ENCODE assay signal across 8 mouse cellular contexts in genomic region chr19:32711761-32712541, GRCm38 (mm10). TPM values are rescaled to one million over a fixed set of nuclear protein-coding genes. Genes with fewer than 3 reads are reported as not detected.
DNase-seq lines count a peak whose midpoint lies in the region; ATAC-seq lines count a peak whose summit lies in the region.

No protein-coding gene starts in this region.

- WGBS in hindbrain, embryonic 15.5 days, result under 1% methylated on average over 63 of the region's 63 CpGs
- 0% methylated on average over 58 of the region's 63 CpGs for WGBS in macrophage (ENCODE audit: missing documents)

- ATAC-seq in hindbrain, embryonic 15.5 days (ENCODE audit: low FRiP score, low read depth), result peak; percentile 97

- H3K36me3 ChIP-seq in hindbrain, embryonic 15.5 days, result no peaks in the 10 kb centered on the region
- no peaks in the 10 kb centered on the region for H3K36me3 ChIP-seq in macrophage (ENCODE audit: inconsistent target)

- peak overlapping the region; percentile 72 for H3K9ac ChIP-seq in hindbrain, embryonic 15.5 days

- peak; percentile 88 for DNase-seq in R1 (ENCODE audit: low read depth, low spot score)
- DNase-seq in cerebellum, postnatal 25 days, result peak; percentile 96 to 97
- peak; percentile 92 to 94 for DNase-seq in frontal cortex, postnatal 36 days (ENCODE audit: low spot score in 2 of 2)
- DNase-seq in left cerebral cortex, adult 18-20 months (ENCODE audit: low spot score in 2 of 2), result peak; percentile 93 to 94
- DNase-seq in right cerebral cortex, adult 18-20 months, result peak; percentile 91
- peak; percentile 59 for DNase-seq in urinary bladder, postnatal 10 days (ENCODE audit: low spot score)

- peaks cover 20% of the 10 kb centered on the region for H3K4me1 ChIP-seq in hindbrain, embryonic 15.5 days (replicated peaks)

- peaks cover 49% of the 10 kb centered on the region for H3K79me2 ChIP-seq in macrophage (ENCODE audit: inconsistent target)

- H3K27me3 ChIP-seq in hindbrain, embryonic 15.5 days, result no peaks in the 10 kb centered on the region

- H3K9me3 ChIP-seq in hindbrain, embryonic 15.5 days, result no peaks in the 10 kb centered on the region

- H3K4me3 ChIP-seq in hindbrain, embryonic 15.5 days, result peak overlapping the region; percentile 61
- peak overlapping the region; percentile 70 for H3K4me3 ChIP-seq in macrophage (ENCODE audit: inconsistent target)

- peak overlapping the region; percentile 96 for H3K27ac ChIP-seq in hindbrain, embryonic 15.5 days (replicated peaks)
- H3K27ac ChIP-seq in macrophage, result peak overlapping the region; percentile 61

- peak overlapping the region; percentile 83 for H3K4me2 ChIP-seq in hindbrain, embryonic 15.5 days

RNA-seq across cellular contexts. Expression of gene Atad1, which starts 27.6 kb away (rescaled TPM):
- polyA plus RNA-seq in hindbrain, embryonic 15.5 days (2015; fragmentation: Nextera tagmentation; extraction: Ambion mirVana), result 109 and 112 TPM in 2 replicates
- 10 to 100 TPM; 88.3 to 98.0 TPM for total RNA-seq in left cerebral cortex, adult 18-20 months (2021)
- total RNA-seq in macrophage (2018; cell fraction: chromatin; rRNA removed), result 100 to 1,000 TPM in 1 of 26 experiments, 10 to 100 TPM in 25; 25.3 to 161 (median 56.5) TPM
- total RNA-seq in macrophage (2018; cell fraction: cytosol; rRNA removed), result 10 to 100 TPM; 52.6 to 75.1 (median 61.2) TPM
- total RNA-seq in macrophage (2018; cell fraction: nucleus; rRNA removed), result 100 to 1,000 TPM in 12 of 26 experiments, 10 to 100 TPM in 14; 50.2 to 195 (median 95.8) TPM
- 49.6 to 65.6 TPM (median 57.5 TPM) in 3 replicates for polyA plus RNA-seq in macrophage (2018)

RNA-seq across cellular contexts. Expression of gene Pten, which starts 45.3 kb away (rescaled TPM):
- 10.6 and 13.5 TPM in 2 replicates for polyA plus RNA-seq in hindbrain, embryonic 15.5 days (2015; fragmentation: Nextera tagmentation; extraction: Ambion mirVana)
- total RNA-seq in left cerebral cortex, adult 18-20 months (2021), result 100 to 1,000 TPM; 144 to 146 TPM
- total RNA-seq in macrophage (2018; cell fraction: chromatin; rRNA removed), result 100 to 1,000 TPM in 15 of 26 experiments, 10 to 100 TPM in 11; 39.0 to 148 (median 112) TPM
- total RNA-seq in macrophage (2018; cell fraction: cytosol; rRNA removed), result 10 to 100 TPM; 42.6 to 69.1 (median 60.0) TPM
- 100 to 1,000 TPM in 9 of 26 experiments, 10 to 100 TPM in 17; 42.5 to 152 (median 84.4) TPM for total RNA-seq in macrophage (2018; cell fraction: nucleus; rRNA removed)
- polyA plus RNA-seq in macrophage (2018), result 29.6 to 30.5 TPM (median 30.4 TPM) in 3 replicates

Comparison
In these comparisons a context has a peak if more than half of its experiments do, and no peak if none do; other contexts are left out.
1. Peak in every context shown above with its lines: DNase-seq, ATAC-seq, H3K4me3 ChIP-seq and H3K27ac ChIP-seq.